Mouse (Mus musculus): ENCODE results near the gene Il17f.

DNA sequence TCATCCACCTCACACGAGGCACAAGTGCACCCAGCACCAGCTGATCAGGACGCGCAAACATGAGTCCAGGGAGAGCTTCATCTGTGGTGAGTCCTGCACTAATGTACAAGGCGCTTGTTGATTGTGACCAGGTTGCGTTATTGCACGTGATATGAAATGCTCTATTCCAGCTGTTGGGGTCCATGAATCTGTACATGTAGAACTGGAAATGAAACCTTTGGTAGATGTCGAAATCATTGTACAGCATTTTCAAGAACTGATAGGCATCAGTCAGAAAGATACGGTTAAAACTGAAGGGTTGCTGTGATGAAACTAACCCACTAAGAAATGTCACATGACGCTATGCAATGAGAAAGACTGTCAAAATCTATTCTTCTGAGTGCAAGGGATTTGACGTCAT lies 59.5 kb downstream of the Il17f start, which contains the start of gene Il17a:
- TF ChIP-seq CTCF (IDR thresholded peaks at IDR 0.05) (no peak), EP300 (IDR thresholded peaks at IDR 0.05) (no peak)

Measured in lung, postnatal 0 days (tissue).